Mouse (Mus musculus) splenic B cell, adult 2 months (primary cell): ENCODE data around the gene N4bp1.

Experiments used
- DNase-seq: peaks from one replicate; pipeline ENCODE4 v3.0.0-alpha.2; 2011; ENCODE audit warnings: low read depth, low spot score
- H3K27me3 ChIP-seq: 2 replicates; pipeline ENCODE4 v1.6.1; 2012; ENCODE audit warnings: mild to moderate bottlenecking, low read length, moderate library complexity, mixed read lengths; ENCODE audit not compliant: control insufficient read depth, poor library complexity, insufficient read depth, severe bottlenecking
- H3K36me3 ChIP-seq: 2 replicates; pipeline ENCODE4 v1.6.1; 2012; ENCODE audit warnings: mild to moderate bottlenecking, low read length, moderate library complexity, mixed read lengths; ENCODE audit not compliant: control insufficient read depth, poor library complexity, insufficient read depth, severe bottlenecking

Gene N4bp1

DNA sequence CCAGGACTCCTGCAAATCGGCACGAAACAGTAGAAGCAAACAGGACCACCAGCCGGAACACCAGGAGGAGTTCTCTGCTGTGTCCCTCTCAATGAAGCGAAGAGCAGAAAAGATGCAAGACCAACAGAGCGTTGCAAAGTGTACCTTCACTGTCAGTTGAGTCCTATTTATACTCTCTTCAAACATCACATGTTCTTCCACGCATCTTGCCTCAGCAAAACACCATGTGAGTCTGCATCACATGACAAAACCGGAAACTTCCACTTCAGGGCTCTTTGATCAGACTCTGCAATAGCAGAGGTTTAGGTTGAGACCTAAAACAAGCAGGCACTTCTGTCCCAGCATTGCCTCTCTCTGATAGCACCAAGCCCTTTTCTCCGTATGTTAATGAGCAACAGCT, 26.1 kb upstream of the N4bp1 start:
- peak; percentile 93 for DNase-seq
- H3K36me3 ChIP-seq = no peaks in the 10 kb centered on the region
- H3K27me3 ChIP-seq = no peaks in the 10 kb centered on the region

DNA sequence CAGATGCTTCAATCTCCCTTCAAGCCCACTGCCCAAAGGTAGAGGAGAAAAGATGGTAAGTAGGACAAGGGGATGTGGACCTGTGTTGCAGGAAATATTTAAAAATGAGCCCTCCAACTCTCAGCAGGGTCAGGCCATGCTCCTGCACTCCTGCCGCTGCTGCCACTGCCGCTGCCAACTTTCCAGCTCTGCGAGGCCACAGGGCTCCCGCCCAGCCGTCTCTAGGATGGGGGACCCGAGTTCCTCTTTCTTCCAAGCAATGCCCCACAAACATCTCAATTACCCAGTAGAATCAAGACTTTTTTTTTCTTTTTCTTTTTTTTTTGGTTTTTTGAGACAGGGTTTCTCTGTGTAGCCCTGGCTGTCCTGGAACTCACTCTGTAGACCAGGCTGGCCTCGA, 25.2 kb upstream of the N4bp1 start:
- H3K27me3 ChIP-seq = no peaks in the 10 kb centered on the region
- H3K36me3 ChIP-seq = no peaks in the 10 kb centered on the region
- no peak for DNase-seq

DNA sequence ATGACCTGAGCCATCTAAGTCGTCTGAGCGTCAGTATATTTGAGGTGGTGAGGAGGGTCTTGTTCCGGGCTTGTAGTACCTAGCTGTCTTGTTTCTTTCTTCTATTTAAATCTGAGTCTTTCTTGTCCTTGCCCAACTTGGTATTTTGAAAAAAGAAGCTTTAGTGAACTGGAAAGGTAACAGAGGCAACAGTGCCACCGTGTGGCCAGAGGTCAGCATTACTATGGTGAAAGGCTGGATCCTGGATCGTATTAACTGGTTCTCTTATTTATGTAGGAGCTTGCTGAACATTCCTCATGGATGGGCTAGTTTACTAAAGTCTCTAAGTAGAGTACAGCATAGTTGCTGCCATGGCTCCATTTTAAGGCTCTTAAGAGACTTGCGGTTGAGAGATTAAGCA, 23.5 kb upstream of the N4bp1 start:
- peak; percentile 83 for DNase-seq
- Histone ChIP-seq H3K27me3 (no peaks in the 10 kb centered on the region), H3K36me3 (no peaks in the 10 kb centered on the region)

DNA sequence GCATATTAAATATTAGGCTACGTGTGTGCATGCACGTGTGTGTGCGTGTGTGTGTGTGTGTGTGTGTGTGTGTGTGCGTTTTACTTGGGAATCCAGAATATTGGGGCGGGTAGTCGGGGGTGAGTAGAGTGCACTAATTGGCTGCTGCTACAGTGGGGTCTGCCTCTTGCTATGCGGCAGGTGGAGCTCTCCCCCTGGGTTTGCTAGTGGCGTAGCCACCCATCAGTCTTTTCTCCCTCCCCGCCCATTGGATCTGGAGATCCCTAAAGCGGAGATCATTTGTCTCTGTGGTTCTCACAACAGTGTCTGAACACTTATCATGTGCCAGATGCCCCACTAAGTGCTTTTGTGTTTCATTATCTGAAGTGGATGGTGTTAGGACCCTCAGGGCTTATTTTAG, 19.9 kb upstream of the N4bp1 start:
- no peak for DNase-seq

DNA sequence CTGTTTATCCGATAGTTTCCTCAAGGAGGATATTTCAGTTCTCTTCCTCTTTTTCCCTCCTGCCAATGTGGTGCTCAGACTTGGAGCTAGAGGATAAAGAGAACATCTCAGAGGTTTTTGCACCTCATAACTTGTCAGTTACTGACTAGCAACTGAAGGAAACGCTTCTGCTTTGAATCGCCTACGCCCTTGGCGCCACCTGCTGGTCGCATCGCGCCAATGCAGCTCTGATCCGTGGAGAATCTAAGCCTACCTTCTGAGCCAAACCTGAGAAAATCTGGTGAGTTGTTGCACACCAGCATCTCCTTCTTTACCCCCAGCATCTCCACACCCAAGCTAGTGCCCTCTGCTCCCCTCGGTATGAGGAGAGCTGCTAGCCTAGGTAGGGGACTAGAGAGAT, 18.0 kb upstream of the N4bp1 start:
- Histone ChIP-seq H3K27me3 (no peaks in the 10 kb centered on the region), H3K36me3 (no peaks in the 10 kb centered on the region)
- peak; percentile 87 for DNase-seq

More for the DNA sequence above, 19.9 kb upstream of the N4bp1 start:
- Histone ChIP-seq H3K36me3 (no peaks in the 10 kb centered on the region), H3K27me3 (no peaks in the 10 kb centered on the region)

DNA sequence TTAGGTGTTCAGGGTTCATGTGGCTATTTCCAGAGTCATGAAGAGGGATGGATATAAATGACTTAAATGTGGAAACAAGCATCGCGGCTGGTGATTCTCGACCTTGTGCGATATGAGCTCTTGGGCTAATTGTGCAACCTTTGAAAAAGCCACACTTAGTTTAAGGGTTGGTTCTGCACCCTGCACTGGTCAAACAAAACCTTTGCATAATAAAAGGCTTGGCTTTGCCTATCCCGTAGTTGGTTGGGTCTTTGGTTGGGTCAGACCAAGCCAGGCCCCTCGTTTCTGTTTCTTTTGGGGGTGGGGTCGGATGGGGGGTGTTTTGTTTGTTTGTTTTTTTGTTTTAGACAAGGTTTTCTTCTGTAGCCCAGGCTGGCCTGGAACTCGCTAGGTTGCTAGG, 17.6 kb upstream of the N4bp1 start:
- no peak for DNase-seq
- H3K27me3 ChIP-seq = no peaks in the 10 kb centered on the region
- no peaks in the 10 kb centered on the region for H3K36me3 ChIP-seq

DNA sequence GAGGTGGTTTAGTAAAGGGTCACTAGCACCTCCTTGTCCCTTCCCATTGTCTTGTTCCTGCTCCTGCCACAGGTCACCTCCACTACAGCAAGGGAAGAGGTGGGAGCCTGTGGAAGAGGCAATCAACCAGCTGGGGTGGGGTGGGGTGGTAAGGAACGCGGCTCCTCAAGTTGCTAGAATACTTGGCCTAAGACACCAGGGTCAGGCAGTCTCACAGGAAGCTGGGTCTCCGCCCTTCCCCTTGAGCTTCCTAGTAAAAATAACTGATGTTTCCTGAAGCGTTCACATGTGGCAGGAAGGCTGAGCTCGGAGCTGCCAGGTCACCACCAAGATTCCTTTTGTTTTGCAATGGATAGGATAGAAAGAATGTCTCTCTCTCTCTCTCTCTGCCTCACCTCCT, 16.9 kb upstream of the N4bp1 start:
- DNase-seq = no peak
- no peaks in the 10 kb centered on the region for H3K36me3 ChIP-seq
- no peaks in the 10 kb centered on the region for H3K27me3 ChIP-seq

DNA sequence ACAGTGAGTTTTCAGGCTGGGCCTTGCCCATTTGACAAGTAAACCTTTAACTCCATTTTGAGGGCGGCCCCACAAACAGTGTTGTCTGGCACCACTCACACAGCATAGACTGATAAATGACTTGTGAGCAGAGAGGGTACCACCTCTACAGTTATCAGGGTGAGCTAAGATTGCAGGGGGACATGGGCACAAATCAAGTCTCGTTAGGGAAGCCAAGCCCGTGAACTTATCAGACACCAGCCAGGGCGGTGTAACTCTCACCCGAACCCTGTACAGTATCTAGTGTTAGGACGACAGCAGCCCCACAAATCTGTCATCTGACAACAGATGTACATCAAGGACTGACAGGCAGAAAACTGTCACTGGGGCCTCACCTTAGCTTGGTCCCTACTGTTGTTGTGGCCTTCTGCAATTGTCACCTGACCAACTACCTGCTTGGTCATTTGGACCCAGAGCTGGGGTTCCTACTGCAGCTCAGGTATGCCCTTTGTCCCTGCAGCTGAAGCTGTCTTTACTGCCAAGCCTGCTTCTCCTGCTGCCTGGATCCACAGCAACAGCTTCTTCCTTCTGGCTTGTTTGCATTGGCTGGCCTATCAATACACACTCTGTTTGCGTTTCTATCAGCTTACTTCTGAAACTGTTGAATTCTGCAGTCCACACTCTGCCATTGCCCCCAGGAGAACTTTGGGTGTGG, 12.8 kb upstream of the N4bp1 start:
- Histone ChIP-seq H3K27me3 (no peaks in the 10 kb centered on the region), H3K36me3 (no peaks in the 10 kb centered on the region)
- DNase-seq = no peak

DNA sequence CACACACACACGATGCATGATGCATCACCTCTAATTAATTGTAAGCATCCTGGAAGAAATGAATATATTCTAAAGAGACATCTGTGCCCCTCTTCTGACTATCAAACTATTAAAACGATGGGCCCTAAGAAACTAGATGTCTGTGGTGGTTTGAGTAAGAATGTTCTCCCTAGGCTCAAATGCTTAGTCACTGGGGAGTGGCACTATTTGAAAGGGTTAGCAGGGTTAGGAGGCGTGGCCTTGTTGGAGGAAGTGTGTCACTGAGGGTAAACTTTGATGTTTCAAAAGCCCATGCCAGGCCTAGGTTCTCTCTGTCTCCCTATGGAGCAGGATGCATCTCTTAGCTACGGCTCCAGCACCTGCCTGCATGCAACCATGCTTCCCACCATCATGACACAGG, 10.3 kb upstream of the N4bp1 start:
- H3K27me3 ChIP-seq = no peaks in the 10 kb centered on the region
- H3K36me3 ChIP-seq = no peaks in the 10 kb centered on the region
- DNase-seq = no peak

DNA sequence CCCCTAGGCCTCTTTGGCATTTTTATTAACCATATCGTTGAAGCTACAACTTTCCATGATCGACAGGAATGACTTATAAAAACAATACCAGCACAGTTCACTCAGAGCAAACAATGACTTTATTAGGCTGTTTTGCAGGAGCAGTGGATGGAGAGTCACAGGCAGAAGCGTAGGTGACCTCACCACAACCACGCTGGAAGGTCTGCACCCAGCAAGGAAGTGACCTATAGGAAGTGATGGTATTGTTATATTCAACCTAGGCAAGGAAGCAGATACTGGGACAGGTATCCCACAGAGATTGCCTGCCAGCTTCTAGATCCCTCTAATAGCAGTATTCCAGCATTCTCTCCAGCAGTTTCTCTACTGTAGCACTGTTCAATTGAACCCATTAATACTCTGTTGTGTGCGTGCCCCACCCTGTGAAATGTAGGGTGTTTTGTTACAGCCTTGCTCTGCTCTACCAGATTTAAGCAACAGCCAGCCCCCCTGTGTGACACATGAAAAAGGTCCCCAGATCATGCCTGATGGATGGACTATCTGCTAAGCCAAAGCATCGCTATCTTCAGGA, 9.2 kb upstream of the N4bp1 start:
- H3K27me3 ChIP-seq = no peaks in the 10 kb centered on the region
- H3K36me3 ChIP-seq = no peaks in the 10 kb centered on the region
- DNase-seq = no peak

DNA sequence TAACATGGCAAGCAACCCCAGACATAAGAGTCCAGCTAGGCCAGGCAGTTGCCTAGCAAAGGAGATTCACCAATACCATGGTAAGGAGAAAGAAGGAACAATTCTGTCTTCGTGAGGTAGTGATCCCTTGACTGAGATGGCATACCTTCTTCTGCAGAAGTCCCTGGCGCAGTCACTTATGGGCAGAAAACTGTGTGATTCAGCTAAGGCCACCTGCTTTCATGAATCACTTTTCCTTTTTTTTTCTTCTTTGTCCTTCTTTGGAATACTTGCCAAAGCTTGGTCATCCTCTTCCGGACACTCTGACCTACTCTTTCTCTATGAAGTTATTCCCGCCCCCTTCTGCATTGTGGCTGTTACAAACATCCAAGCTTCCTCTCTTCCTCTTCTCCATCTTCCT, 8.5 kb upstream of the N4bp1 start:
- H3K27me3 ChIP-seq = no peaks in the 10 kb centered on the region

DNA sequence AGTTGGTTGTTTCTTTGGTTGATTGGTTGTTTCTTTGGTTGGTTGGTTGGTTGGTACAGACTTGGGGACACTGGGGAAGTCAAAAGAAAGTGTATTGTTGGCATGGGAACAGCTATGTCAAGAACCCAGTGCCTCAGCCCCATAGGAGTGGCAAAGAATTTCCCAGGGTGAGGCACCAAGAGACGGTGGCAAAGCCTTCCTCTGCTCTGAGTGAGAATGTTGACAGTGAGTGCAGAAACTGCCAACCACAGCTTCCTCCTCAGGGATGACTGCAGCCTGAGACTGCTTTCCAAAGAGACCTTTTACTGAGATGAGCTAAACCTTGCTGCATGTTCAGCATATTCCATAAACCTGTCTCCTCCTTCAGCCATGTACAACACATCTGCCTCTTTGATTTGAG, 6.5 kb upstream of the N4bp1 start:
- no peak for DNase-seq
- Histone ChIP-seq H3K27me3 (no peaks in the 10 kb centered on the region), H3K36me3 (no peaks in the 10 kb centered on the region)

More for the DNA sequence above, 8.5 kb upstream of the N4bp1 start:
- DNase-seq = no peak
- no peaks in the 10 kb centered on the region for H3K36me3 ChIP-seq

DNA sequence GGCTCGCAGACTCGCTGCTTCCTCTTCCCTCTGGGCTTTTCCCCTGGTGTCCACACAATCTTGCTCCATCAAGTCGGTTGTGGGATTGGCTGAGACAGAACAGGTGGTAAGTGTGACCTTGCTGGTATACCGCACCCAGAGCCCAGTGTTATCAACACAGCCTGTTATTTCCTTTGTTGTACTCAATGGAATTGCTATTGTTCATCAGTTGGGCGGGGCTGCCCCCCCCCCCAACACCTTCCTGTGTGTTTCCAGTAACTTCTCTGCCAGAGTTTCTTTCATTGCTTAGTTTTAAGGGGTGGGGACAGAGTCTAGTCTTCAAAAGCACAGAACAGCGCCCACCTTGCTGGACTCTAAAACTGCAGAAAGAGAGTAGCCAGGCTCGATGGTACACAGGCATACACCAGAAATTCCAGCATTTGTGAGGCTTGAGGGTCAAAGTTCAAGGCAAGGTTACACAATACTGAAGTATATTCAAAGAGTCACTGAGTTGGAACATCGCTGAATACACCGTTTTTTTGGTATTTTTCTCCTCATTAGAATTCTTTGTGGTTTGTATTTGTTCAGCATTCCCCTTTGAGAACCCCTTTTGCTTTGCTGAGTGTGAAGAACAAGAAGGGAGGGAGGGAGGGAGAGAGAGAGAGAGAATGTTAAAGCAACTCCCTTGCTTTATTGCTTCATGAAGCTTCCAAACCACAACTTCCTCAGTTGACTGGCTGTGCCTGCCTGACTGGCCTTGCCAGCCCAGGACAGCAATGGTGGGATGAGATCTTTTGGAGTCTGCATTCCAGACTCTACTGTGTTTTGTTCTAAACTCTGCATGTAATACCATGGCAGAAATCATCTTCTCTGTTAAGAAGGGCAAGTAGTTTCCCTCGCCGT, 3.2 kb upstream of the N4bp1 start:
- DNase-seq = no peak
- Histone ChIP-seq H3K36me3 (no peaks in the 10 kb centered on the region), H3K27me3 (no peaks in the 10 kb centered on the region)

DNA sequence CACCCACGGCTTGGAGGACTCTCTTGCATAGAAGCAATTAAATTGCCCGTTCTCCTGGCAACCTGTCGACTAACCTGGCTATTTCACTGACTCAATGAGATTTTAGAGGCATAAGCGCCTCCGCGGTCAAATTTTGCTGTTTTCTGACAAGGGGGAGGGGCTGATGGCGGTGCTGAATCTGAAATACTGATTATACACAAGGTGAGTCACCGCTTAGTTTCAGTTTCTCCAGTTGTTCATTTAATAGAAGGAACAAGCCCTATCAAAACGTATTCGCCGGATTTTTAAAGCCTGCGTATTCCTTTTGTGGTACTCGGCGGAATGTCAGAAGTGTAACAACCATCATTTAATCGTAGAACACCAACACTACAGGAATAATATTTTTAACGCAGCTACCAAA, 991 bp downstream of the N4bp1 start:
- H3K36me3 ChIP-seq = no peaks in the 10 kb centered on the region
- no peaks in the 10 kb centered on the region for H3K27me3 ChIP-seq
- DNase-seq = peak; percentile 65
